Mouse (Mus musculus) erythroblast, embryonic 14.5 days (primary cell): ENCODE results near the gene Serpini1. TPM values are rescaled to one million over a fixed set of nuclear protein-coding genes. Genes with fewer than 3 reads are reported as not detected.

Source experiments
- H3K27me3 ChIP-seq: 2 replicates; pipeline ENCODE4 v1.6.1; 2012; ENCODE audit warnings: inconsistent platforms; ENCODE audit not compliant: control insufficient read depth
- H3K36me3 ChIP-seq: 2 replicates; pipeline ENCODE4 v1.6.1; 2012; ENCODE audit warnings: mild to moderate bottlenecking, inconsistent platforms; ENCODE audit not compliant: control insufficient read depth
- H3K4me1 ChIP-seq: 2 replicates; pipeline ENCODE4 v1.6.1; 2012; ENCODE audit warnings: inconsistent platforms; ENCODE audit not compliant: control insufficient read depth
- H3K4me3 ChIP-seq: replicated peaks from 2 replicates; pipeline ENCODE3; 2012; ENCODE audit warnings: moderate library complexity, mild to moderate bottlenecking, inconsistent platforms
- H3K9me3 ChIP-seq: 2 replicates; pipeline ENCODE4 v1.6.1; 2012; ENCODE audit warnings: low read length, inconsistent platforms, mixed read lengths; ENCODE audit not compliant: control insufficient read depth
- GATA1 ChIP-seq: IDR thresholded peaks from 2 replicates; pipeline ENCODE4 v1.6.1; 2012; ENCODE audit warnings: low read length, inconsistent platforms, mixed read lengths
- TAL1 ChIP-seq: IDR thresholded peaks from 3 replicates; pipeline ENCODE4 v1.6.1; 2012; ENCODE audit warnings: low read length, inconsistent platforms, mixed read lengths
- polyA plus RNA-seq: library from polyadenylated mRNA; stranded (reverse); fragments of >175 nt; gene quantifications from 2 replicates; pipeline ENCODE4 v1.2.3, GENCODE M21; 2012

Serpini1 gene
- not detected in 2 replicates for polyA plus RNA-seq

DNA sequence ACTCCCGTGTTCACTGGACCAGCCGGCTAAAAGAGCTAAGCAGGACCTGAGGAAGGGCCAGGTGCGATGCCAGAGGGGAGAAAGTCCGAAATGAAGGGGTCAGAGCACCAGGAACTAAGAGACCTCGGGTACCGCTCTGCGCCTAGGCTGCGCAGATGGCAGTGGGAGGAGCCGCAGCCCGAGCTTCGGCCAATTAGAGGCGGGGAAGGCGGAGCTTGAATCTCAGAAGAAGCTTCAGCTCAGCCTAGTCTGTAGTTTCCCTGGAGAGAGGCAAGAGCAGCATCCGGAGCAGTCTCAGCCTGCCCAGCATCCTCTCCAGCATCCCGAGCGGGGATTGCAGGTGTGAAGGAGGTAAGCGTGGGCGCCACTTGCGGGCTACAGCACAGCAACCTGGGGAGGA lies at the start of gene Serpini1:
Gene Serpini1, plus strand, starts transcription at position 256 of the 400 bp plus-strand sequence.
- Histone ChIP-seq H3K4me1 (peaks cover 39% of the 10 kb centered on the region), H3K4me3 (peak within 1 kb of the TSS; percentile 98), H3K36me3 (peaks cover 5% of the 10 kb centered on the region), H3K9me3 (no peaks in the 10 kb centered on the region), H3K27me3 (peaks cover 13% of the 10 kb centered on the region)
- TF ChIP-seq GATA1 (no peak), TAL1 (no peak)

DNA sequence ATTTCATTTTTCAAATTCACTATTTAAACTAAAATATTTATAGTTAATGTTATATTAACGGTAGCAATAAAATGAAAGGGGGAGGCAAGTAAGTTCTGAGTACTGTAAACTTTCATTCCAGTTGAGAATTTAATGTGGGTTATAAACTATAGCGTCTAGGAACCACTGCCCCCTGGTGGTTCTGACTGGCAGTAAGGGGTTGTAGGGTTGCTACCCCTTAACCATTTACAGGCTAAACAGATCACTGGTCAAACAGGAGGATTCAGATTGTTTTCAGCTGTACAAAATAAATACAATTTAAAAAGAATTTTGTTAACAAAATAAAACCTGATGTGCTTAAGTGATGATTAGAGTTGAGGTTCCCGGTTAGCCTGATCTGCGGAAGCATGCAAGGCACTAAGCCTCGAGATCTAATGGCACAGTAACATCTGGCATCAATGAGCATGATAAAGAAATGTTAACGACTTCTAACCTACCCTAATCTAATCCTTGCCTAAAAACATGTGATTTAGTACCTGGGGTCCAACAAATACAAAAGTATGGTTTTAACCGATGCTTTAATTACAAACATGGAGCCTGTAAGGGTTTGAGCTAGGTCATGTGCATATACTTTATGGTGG lies 39.6 kb upstream of the Serpini1 start:
- TF ChIP-seq GATA1 (no peak), TAL1 (no peak)

GRCm38 (mm10) chr3:75521314-75521713 lies 36.0 kb upstream of the Serpini1 start:
- Histone ChIP-seq H3K9me3 (no peaks in the 10 kb centered on the region), H3K4me3 (no peak overlapping the region), H3K4me1 (no peaks in the 10 kb centered on the region), H3K36me3 (peaks cover 73% of the 10 kb centered on the region), H3K27me3 (no peaks in the 10 kb centered on the region)
- TF ChIP-seq TAL1: no peak
- TF ChIP-seq GATA1: no peak

More for the DNA sequence above, 39.6 kb upstream of the Serpini1 start:
- H3K4me3 ChIP-seq: no peak overlapping the region
- no peaks in the 10 kb centered on the region for H3K27me3 ChIP-seq
- no peaks in the 10 kb centered on the region for H3K4me1 ChIP-seq
- no peaks in the 10 kb centered on the region for H3K9me3 ChIP-seq
- peaks cover 51% of the 10 kb centered on the region for H3K36me3 ChIP-seq

DNA sequence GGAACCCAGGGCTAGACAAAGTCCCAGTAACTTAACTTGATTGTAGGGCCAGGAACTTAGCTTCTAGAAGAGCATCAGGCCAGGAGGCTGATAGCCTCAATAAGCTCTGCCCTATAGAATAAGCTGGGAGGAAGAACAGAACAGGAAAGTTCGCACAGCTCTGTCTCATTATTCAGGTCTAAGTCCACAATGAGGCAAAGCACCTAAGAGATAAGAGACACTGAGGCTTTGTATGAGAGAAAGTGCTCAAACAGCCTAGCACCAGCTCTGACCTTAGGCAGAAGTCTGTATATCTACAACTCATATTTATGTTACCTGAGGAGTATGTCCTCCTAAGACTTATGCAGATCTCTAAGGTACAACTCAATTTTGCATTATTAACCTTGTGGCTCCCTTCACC lies 34.8 kb upstream of the Serpini1 start:
- Histone ChIP-seq H3K4me3 (no peak overlapping the region), H3K9me3 (no peaks in the 10 kb centered on the region), H3K4me1 (no peaks in the 10 kb centered on the region), H3K27me3 (no peaks in the 10 kb centered on the region), H3K36me3 (peaks cover 83% of the 10 kb centered on the region)
- TF ChIP-seq GATA1 (no peak), TAL1 (no peak)

DNA sequence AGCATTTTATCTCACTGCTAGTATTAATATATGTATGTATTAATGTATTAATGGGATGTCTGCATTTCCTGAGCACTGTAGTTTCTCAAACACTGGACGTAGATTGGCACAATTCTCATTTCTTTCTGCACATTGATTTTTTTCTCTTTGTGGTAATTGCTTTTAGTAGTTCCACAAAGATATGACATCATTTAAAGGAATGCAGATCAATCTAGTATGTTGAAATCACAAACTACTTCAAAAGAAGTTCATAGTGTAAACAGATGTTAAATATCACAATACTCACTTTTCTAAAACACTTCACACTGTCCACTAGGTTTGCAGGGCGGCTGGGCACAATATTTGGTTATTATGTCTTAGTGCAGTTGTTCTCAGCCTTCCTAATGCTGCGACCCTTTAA lies 26.3 kb upstream of the Serpini1 start:
- Histone ChIP-seq H3K36me3 (peaks cover 56% of the 10 kb centered on the region), H3K9me3 (no peaks in the 10 kb centered on the region), H3K27me3 (no peaks in the 10 kb centered on the region), H3K4me3 (no peak overlapping the region), H3K4me1 (peaks cover 22% of the 10 kb centered on the region)
- no peak for TF ChIP-seq GATA1
- no peak for TF ChIP-seq TAL1

DNA sequence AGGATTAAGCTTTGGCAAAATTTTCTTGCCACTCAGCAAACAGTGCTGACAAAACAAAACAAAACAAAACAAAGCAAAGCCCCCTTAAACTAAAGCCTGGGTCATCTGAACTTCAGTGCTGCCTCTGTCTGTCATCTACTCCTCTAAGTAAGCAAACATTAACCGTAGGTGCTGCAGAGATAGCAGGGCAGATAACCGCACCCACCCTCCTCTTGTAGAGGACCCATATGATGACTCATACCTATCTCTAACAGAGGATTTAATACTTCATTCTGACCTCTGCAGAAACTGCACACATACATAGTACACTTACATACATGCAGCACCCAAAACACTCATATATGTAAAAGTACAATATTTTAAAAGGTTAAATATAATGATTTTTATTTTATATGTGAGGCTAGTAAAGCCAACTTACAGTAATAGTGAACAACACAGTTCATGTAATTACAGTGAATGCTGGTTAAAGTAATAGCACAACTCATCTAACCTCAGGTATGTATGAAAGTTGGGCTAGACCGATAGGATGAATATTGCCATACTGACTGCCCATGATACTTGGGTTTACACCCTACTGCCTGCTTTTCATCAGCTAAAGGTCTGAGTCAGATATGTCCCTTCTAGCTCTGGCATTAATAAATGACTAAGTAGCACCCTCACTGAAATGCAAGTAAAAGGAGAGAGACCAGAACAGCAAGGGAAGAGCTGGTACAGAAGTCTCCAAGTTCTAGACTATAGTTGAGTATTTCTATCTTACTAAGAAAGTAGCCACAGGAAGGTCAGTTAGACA lies 23.1 kb upstream of the Serpini1 start:
- Histone ChIP-seq H3K9me3 (no peaks in the 10 kb centered on the region), H3K36me3 (peaks cover 52% of the 10 kb centered on the region), H3K27me3 (no peaks in the 10 kb centered on the region), H3K4me1 (peaks cover 22% of the 10 kb centered on the region), H3K4me3 (no peak overlapping the region)
- peak; percentile 88 for TF ChIP-seq GATA1
- TF ChIP-seq TAL1: no peak

DNA sequence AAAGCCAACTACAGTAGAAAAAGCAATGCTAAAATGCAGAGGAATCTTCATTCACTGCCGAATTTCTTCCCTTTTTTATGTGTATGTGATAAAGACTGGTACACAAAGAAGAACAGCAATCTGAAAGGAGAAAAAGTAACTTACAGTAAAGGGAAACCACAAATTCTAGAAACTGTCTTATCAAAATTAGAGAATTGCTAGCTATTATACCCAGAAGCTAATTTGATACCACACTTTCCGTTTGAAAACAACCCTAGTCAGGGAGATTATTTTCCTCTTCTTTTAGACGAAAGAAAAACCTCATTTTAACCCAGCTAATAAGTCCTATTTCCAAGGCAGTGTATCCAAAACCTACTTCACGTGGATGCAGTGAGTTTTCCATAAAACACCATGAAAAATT lies 16.1 kb upstream of the Serpini1 start:
- Histone ChIP-seq H3K9me3 (no peaks in the 10 kb centered on the region), H3K4me1 (peaks cover 42% of the 10 kb centered on the region), H3K4me3 (no peak overlapping the region), H3K27me3 (no peaks in the 10 kb centered on the region), H3K36me3 (peaks cover 41% of the 10 kb centered on the region)
- TF ChIP-seq GATA1 (no peak), TAL1 (no peak)

DNA sequence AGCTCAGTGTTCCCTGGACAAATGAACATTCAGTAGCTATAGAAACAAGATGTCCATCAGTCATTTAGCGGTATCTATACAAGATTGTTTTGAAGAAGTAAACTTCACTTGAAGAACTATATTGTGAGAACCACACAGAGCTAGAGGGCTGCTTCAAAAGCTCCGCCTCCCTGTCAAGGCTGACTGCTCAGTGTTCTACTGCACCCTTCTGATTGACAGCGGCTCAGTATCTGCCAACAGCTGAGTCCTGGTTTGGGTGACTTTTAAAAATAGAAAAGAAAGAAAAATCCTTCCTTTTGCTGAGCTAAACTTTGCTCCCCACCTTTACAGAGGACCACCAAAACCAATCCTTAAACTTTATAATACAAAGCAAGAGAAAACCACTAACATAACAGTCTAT lies 14.5 kb upstream of the Serpini1 start:
- no peaks in the 10 kb centered on the region for H3K9me3 ChIP-seq
- TF ChIP-seq GATA1: no peak
- TF ChIP-seq TAL1: no peak
- peaks cover 50% of the 10 kb centered on the region for H3K4me1 ChIP-seq
- peaks cover 27% of the 10 kb centered on the region for H3K36me3 ChIP-seq
- H3K27me3 ChIP-seq: no peaks in the 10 kb centered on the region
- H3K4me3 ChIP-seq: no peak overlapping the region

GRCm38 (mm10) chr3:75544287-75544686 lies 13.1 kb upstream of the Serpini1 start:
- Histone ChIP-seq H3K4me3 (no peak overlapping the region), H3K9me3 (no peaks in the 10 kb centered on the region), H3K4me1 (peaks cover 54% of the 10 kb centered on the region), H3K36me3 (peaks cover 20% of the 10 kb centered on the region), H3K27me3 (no peaks in the 10 kb centered on the region)
- TF ChIP-seq TAL1: peak; percentile 71
- TF ChIP-seq GATA1: peak; percentile 53; the same call in 1 of the 2 replicates
